Mouse (Mus musculus): ENCODE measurements around the gene Hist2h2ab. TPM values are rescaled to one million over a fixed set of nuclear protein-coding genes. Genes with fewer than 3 reads are reported as not detected.

Hist2h2ab gene
- polyA plus RNA-seq, 1 experiment from 2014 or later = not detected

DNA sequence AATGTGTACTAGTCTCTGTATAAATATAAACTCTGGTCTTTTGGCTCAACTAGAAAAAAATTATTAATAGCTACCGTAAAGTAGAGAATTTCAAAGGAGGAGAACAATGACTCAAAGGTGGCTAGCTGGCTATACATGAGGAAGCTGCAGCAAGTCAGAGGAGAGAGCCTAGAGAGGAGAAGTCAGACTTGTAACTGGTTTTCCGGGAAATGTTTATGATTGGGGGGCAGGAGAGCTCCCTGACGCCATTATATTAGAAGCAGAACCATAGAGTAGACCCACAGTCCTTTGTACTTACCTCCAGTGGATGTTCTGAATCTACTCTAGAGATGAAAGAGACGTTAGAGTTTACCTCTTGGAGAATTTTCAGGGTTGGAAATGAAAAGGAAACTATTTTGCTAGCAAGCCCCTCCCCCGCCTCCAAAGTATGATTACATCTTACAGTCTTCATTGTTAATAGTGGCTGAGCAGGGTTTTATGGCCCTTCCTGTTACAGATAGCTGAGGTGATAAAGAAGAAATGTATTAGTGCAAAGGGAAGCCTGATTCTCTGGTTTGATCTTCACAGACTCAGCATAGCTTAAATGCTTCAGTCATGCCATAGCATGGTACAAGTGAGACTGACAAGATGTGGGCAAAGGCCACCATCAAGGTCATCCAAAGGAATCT lies 36.4 kb downstream of the Hist2h2ab start:
- Histone ChIP-seq H3K4me2 (0 out of 2 replicates have a peak overlapping the region, but pooled peaks have one; percentile 6), H3K9ac (no peak overlapping the region), H3K9me3 (ENCODE audit: low read depth, low read length) (no peaks in the 10 kb centered on the region), H3K4me3 (ENCODE audit: low read depth, low read length) (no peak overlapping the region), H3K36me3 (ENCODE audit: insufficient read depth) (no peaks in the 10 kb centered on the region), H3K27ac (ENCODE audit: low read depth) (peak overlapping the region; percentile 33; the same call in 1 of the 2 replicates), H3K27me3 (ENCODE audit: insufficient read depth, low read length) (peaks cover 3% of the 10 kb centered on the region; the same call in 1 of the 2 replicates), H3K4me1 (ENCODE audit: insufficient read depth) (no peaks in the 10 kb centered on the region)
- ATAC-seq (ENCODE audit: insufficient read depth) (no peak), DNase-seq (no peak)
- no peak for TF ChIP-seq CTCF (IDR thresholded peaks at IDR 0.05; ENCODE audit: low read depth)
- 56% methylated on average over 5 of the region's 5 CpGs for WGBS

DNA sequence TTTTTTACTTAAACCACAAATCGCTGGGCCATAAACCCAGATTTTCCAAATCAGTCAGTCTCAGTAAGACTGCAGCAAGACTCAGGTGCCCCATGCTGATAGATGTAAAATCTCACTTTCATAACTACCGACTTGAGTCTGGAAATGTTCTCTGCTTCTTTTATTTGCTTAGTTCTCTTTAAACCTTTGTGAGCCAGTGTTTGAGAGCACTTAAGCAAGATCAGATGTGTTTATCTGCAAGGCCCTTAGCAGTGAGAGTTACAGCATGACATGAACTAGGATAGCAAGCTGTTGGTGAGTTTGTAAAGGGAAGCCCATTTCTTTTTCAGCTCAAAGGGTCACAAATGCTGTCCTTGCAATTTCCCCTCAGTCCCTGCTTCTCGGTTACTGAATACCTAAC lies 37.5 kb downstream of the Hist2h2ab start:
- Histone ChIP-seq H3K4me3 (ENCODE audit: low read depth, low read length) (no peak overlapping the region), H3K9me3 (ENCODE audit: low read depth, low read length) (no peaks in the 10 kb centered on the region), H3K27me3 (ENCODE audit: insufficient read depth, low read length) (peaks cover 3% of the 10 kb centered on the region; the same call in 1 of the 2 replicates), H3K4me2 (no peak overlapping the region), H3K27ac (ENCODE audit: low read depth) (no peak overlapping the region), H3K4me1 (ENCODE audit: insufficient read depth) (peaks cover 3% of the 10 kb centered on the region; the same call in 1 of the 2 replicates), H3K36me3 (ENCODE audit: insufficient read depth) (no peaks in the 10 kb centered on the region), H3K9ac (no peak overlapping the region)
- no peak for TF ChIP-seq CTCF (IDR thresholded peaks at IDR 0.05; ENCODE audit: low read depth)
- DNase-seq (peak; percentile 11), ATAC-seq (ENCODE audit: insufficient read depth) (no peak)
- WGBS = 54% methylated on average over 3 of the region's 3 CpGs

DNA sequence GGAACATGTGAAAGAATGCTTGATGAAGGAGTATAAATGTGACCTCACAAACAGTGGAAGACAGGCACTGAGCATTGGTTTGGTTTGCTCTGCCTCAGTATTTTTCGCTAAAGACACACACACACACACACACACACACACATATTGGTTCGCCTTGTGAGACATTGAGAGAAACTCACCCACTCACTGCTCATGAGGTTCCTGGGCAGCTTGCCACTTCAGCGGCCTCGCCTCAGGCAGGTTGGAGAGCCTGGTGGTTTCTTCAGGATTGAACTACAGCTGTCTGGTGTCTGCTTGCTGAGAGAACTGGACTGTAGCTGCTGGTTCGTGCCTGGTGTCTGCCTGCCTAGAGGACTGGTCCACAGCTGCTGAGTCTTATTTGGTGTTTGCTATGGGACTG lies 40.6 kb downstream of the Hist2h2ab start:
- WGBS = 87% methylated on average over 5 of the region's 5 CpGs
- Histone ChIP-seq H3K4me3 (ENCODE audit: low read depth, low read length) (no peak overlapping the region), H3K36me3 (ENCODE audit: insufficient read depth) (no peaks in the 10 kb centered on the region), H3K4me2 (no peak overlapping the region), H3K27me3 (ENCODE audit: insufficient read depth, low read length) (no peaks in the 10 kb centered on the region), H3K4me1 (ENCODE audit: insufficient read depth) (peaks cover 3% of the 10 kb centered on the region; the same call in 1 of the 2 replicates), H3K9me3 (ENCODE audit: low read depth, low read length) (no peaks in the 10 kb centered on the region), H3K9ac (no peak overlapping the region), H3K27ac (ENCODE audit: low read depth) (no peak overlapping the region)
- DNase-seq = no peak
- no peak for TF ChIP-seq CTCF (IDR thresholded peaks at IDR 0.05; ENCODE audit: low read depth)
- ATAC-seq (ENCODE audit: insufficient read depth) = no peak

DNA sequence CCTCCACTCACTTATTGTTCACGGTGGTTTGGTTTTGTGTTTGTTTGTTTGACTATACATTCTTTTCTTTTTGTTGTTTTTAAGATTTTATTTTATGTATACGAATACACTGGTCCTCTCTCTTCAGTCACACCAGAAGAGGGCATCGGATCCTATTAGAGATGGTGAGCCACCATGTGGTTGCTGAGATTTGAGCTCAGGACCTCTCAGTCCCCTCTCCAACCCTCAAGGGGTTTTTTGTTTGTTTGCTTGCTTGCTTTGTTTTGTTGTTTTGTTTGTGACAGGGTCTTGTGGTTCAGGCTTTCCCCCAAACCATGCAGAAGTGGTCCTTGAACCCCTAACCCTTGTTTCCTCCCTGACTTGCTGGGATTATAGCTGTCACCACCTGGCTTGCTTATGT lies 42.0 kb downstream of the Hist2h2ab start:
- 0 out of 2 replicates have a peak, but pooled peaks have one; percentile 7 for TF ChIP-seq CTCF (IDR thresholded peaks at IDR 0.05; ENCODE audit: low read depth)
- Histone ChIP-seq H3K27ac (ENCODE audit: low read depth) (peak overlapping the region; percentile 99), H3K27me3 (ENCODE audit: insufficient read depth, low read length) (no peaks in the 10 kb centered on the region), H3K9me3 (ENCODE audit: low read depth, low read length) (no peaks in the 10 kb centered on the region), H3K4me3 (ENCODE audit: low read depth, low read length) (peak overlapping the region; percentile 60), H3K4me1 (ENCODE audit: insufficient read depth) (peaks cover 3% of the 10 kb centered on the region; the same call in 1 of the 2 replicates), H3K36me3 (ENCODE audit: insufficient read depth) (no peaks in the 10 kb centered on the region), H3K9ac (peak overlapping the region; percentile 76), H3K4me2 (peak overlapping the region; percentile 85)
- peak; percentile 13 for DNase-seq
- ATAC-seq (ENCODE audit: insufficient read depth) = no peak
- 41% methylated on average over 3 of the region's 3 CpGs for WGBS

DNA sequence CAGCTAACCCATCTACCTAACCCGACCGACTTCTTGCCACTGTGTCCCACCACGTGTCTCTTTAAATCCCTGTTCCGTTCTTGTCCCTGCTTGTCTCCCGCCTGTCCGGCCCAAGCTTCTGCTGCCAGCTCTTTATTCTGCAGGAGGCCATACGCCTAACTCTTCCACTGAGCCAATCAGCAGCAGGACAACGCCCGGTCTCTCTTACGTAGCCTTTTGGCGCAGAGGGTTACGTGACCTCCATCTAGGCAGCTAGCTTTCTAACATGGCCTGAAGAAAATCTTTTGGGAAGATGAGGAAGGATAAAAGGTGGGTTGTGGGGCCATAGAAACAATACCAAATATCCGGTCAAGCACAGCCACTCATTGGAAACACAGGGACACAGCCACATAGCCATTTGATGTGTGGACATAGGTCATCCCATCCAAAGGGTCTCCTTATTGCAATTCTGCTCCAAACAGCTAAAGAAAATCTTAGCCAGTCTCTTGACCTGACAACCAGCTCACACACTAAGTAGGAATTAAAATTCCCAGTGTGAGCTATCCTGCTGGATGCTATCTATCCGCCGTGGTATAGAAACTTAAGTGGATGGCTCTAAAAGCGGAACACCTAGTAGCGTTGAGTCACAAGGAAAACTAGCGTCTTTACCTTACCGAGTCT lies 42.7 kb downstream of the Hist2h2ab start:
- DNase-seq = peak; percentile 94
- H3K9ac ChIP-seq = peak overlapping the region; percentile 76

DNA sequence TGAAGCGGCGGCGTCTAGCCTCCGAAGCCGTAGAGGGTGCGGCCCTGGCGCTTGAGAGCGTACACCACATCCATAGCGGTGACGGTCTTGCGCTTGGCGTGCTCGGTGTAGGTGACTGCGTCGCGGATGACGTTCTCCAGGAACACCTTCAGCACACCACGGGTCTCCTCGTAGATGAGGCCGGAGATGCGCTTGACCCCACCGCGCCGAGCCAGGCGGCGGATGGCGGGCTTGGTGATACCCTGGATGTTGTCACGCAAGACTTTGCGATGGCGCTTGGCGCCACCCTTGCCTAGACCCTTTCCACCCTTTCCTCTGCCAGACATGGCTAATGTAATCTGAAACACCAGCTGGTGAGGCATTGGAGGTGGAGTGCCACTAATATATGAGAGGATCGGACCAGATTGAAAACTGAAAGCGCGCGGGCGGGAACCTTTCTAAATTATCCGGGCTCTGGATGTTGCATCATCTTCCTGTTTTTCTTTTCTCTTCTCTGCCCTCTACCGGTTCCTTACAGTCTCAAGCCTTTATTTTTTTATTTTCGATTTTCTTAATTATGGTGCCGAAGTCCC lies 43.4 kb downstream of the Hist2h2ab start, which contains the start of gene Hist2h4:
Gene Hist2h4 (minus strand): TSS at position 333 of the 572 bp plus-strand sequence.
- Histone ChIP-seq H3K9ac (peak within 1 kb of the TSS; percentile 80), H3K27ac (ENCODE audit: low read depth) (peak within 1 kb of the TSS; percentile 99), H3K27me3 (ENCODE audit: insufficient read depth, low read length) (no peaks in the 10 kb centered on the region), H3K4me2 (peak within 1 kb of the TSS; percentile 85), H3K9me3 (ENCODE audit: low read depth, low read length) (no peaks in the 10 kb centered on the region), H3K4me1 (ENCODE audit: insufficient read depth) (peaks cover 9% of the 10 kb centered on the region), H3K36me3 (ENCODE audit: insufficient read depth) (no peaks in the 10 kb centered on the region), H3K4me3 (ENCODE audit: low read depth, low read length) (peak within 1 kb of the TSS; percentile 60)
- DNase-seq (peak; percentile 99), ATAC-seq (ENCODE audit: insufficient read depth) (peak; percentile 89)
- under 1% methylated on average over 40 of the region's 40 CpGs for WGBS
- peak; percentile 50 for TF ChIP-seq CTCF (IDR thresholded peaks at IDR 0.05; ENCODE audit: low read depth)

More for the DNA sequence above, 42.7 kb downstream of the Hist2h2ab start:
- H3K27me3 ChIP-seq (ENCODE audit: insufficient read depth, low read length) = no peaks in the 10 kb centered on the region
- under 1% methylated on average over 19 of the region's 19 CpGs for WGBS
- H3K4me2 ChIP-seq = peak overlapping the region; percentile 85
- H3K27ac ChIP-seq (ENCODE audit: low read depth) = peak overlapping the region; percentile 99
- H3K4me3 ChIP-seq (ENCODE audit: low read depth, low read length) = peak overlapping the region; percentile 60
- peaks cover 6% of the 10 kb centered on the region; the same call in 1 of the 2 replicates for H3K4me1 ChIP-seq (ENCODE audit: insufficient read depth)
- TF ChIP-seq CTCF (IDR thresholded peaks at IDR 0.05; ENCODE audit: low read depth) = no peak
- H3K36me3 ChIP-seq (ENCODE audit: insufficient read depth) = no peaks in the 10 kb centered on the region
- H3K9me3 ChIP-seq (ENCODE audit: low read depth, low read length) = no peaks in the 10 kb centered on the region
- ATAC-seq (ENCODE audit: insufficient read depth) = peak; percentile 89

All from lung, embryonic 14.5 days (tissue).